Mouse (Mus musculus) lung, postnatal 25 days (tissue): ENCODE measurements around the gene Ube3a.

Experiments
- DNase-seq: peaks from one replicate; pipeline ENCODE4 v3.0.0; 2022; ENCODE audit warnings: low spot score

Ube3a gene

GRCm38 (mm10) chr7:59228045-59228865 lies at the start of gene Ube3a:
Gene Ube3a, plus strand, starts transcription at chr7:59228750.
- DNase-seq = peak; percentile 98

GRCm38 (mm10) chr7:59192831-59193230 lies 35.7 kb upstream of the Ube3a start:
- DNase-seq = no peak

- no peak for DNase-seq
Measured at GRCm38 (mm10) chr7:59214911-59215310, 13.6 kb upstream of the Ube3a start.

GRCm38 (mm10) chr7:59221244-59221643 lies 7.3 kb upstream of the Ube3a start:
- no peak for DNase-seq

- DNase-seq = no peak
Measured at GRCm38 (mm10) chr7:59228866-59229182, 274 bp downstream of the Ube3a start.

- peak; percentile 18 for DNase-seq
Measured at GRCm38 (mm10) chr7:59229183-59229911, 797 bp downstream of the Ube3a start.

GRCm38 (mm10) chr7:59230304-59230703 lies 1.8 kb downstream of the Ube3a start:
- DNase-seq = no peak

- DNase-seq = no peak
Measured at GRCm38 (mm10) chr7:59230768-59231167, 2.2 kb downstream of the Ube3a start.

- DNase-seq = no peak
Measured at GRCm38 (mm10) chr7:59231960-59232359, 3.4 kb downstream of the Ube3a start.

- DNase-seq = no peak
Measured at GRCm38 (mm10) chr7:59234773-59235401, 6.3 kb downstream of the Ube3a start.

GRCm38 (mm10) chr7:59243257-59243656 lies 14.7 kb downstream of the Ube3a start:
- no peak for DNase-seq

GRCm38 (mm10) chr7:59245541-59245940 lies 17.0 kb downstream of the Ube3a start:
- DNase-seq = no peak

GRCm38 (mm10) chr7:59253373-59253772 lies 24.8 kb downstream of the Ube3a start:
- DNase-seq = no peak

GRCm38 (mm10) chr7:59265538-59265937 lies 37.0 kb downstream of the Ube3a start:
- no peak for DNase-seq

- DNase-seq = no peak
Measured at GRCm38 (mm10) chr7:59271775-59272174, 43.2 kb downstream of the Ube3a start.

GRCm38 (mm10) chr7:59312576-59312975 lies 84.0 kb downstream of the Ube3a start:
- no peak for DNase-seq

- DNase-seq = no peak
Measured at GRCm38 (mm10) chr7:59322759-59323158, 94.2 kb downstream of the Ube3a start.
